10 mouse cellular contexts compared by ENCODE assay signal in the genomic region with DNA sequence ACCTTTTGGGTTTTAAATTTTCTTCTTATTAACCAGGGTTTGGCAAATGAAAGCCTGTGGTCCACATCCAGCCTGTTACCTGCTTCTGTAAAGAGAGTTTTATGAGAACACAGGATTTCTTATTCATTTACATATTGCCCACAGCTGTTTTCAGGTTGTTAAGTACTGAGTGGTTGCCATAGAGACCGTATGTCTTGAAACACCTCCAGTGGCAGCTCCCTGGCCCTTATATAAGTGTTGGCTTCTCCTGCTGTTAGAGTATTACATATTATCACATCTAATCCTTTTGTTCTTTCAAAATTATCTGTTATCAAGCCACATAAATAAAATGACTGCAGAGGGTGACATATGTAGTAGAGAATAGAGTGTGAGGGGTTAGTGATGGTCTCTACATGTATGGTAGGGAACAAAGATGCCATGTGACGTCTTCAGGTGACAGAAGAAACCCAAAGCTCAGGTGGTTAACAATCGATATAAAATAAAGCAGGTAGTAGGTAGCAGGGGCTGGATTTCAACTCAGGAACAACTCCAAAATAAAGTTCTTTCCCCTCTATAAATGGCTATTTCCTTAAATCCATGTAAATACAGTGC.
A peak's percentile ranks its signal among the peaks of the same experiment; 100 is the strongest.
DNase-seq lines count a peak whose midpoint lies in the region; ATAC-seq and TF ChIP-seq lines count a peak whose summit lies in the region.
"Had no signal": no experiment of that assay in that cellular context is flagged by ENCODE, and none has a peak within 500 bp of the region (broad histone marks: within the 10 kb centered on the region; RNA-seq: fewer than 3 reads in every experiment).

No protein-coding gene starts in this region.

- no peak for ATAC-seq in embryonic facial prominence, embryonic 11.5 days (replicated peaks; ENCODE audit: insufficient number of reproducible peaks, low FRiP score, low TSS enrichment, low read depth)
- ATAC-seq in hindbrain, embryonic 16.5 days, result peak; percentile 71
- ATAC-seq in granulocyte monocyte progenitor cell, adult 5-6 weeks (replicated peaks; ENCODE audit: poor library complexity, severe bottlenecking), result no peak

- in situ Hi-C loops in CH12.LX (cut with MboI; ENCODE audit: low pct_ligation_motif_present, low pct_unique_long_range_greater_than_20kb, low sequenced_read_pairs), result no loop called here

- dilution Hi-C loops in CH12.LX (cut with MboI; ENCODE audit: extremely low pct_ligation_motif_present, extremely low pct_unique_long_range_greater_than_20kb, low sequenced_read_pairs), result no loop called here

- no peak overlapping the region for H3K27ac ChIP-seq in embryonic facial prominence, embryonic 11.5 days (replicated peaks; ENCODE audit: low read depth, low read length)
- H3K27ac ChIP-seq in embryonic facial prominence, embryonic 10.5 days (replicated peaks), result no peak overlapping the region
- no peak overlapping the region for H3K27ac ChIP-seq in CH12.LX (ENCODE audit: insufficient read depth, low read depth)
- H3K27ac ChIP-seq in hindbrain, embryonic 16.5 days (ENCODE audit: low read depth, low read length), result no peak overlapping the region
- H3K27ac ChIP-seq: macrophage had no signal

- no peaks in the 10 kb centered on the region for H3K79me2 ChIP-seq in CH12.LX (replicated peaks; ENCODE audit: control insufficient read depth, extremely low read depth, insufficient read depth, poor library complexity, severe bottlenecking)

- H3K4me1 ChIP-seq in embryonic facial prominence, embryonic 11.5 days (ENCODE audit: control insufficient read depth, insufficient read depth, low read length), result no peaks in the 10 kb centered on the region
- H3K4me1 ChIP-seq in embryonic facial prominence, embryonic 10.5 days, result no peaks in the 10 kb centered on the region
- peaks cover 0 to 3% of the 10 kb centered on the region in 2 experiments; a peak in 2 of 4 replicates for H3K4me1 ChIP-seq in CH12.LX (ENCODE audit: control insufficient read depth in 1 of 2, insufficient read depth in 2 of 2)
- peaks cover 3% of the 10 kb centered on the region for H3K4me1 ChIP-seq in hindbrain, embryonic 16.5 days (ENCODE audit: control insufficient read depth, insufficient read depth, low read depth, low read length)

- WGBS in embryonic facial prominence, embryonic 11.5 days, result 86% methylated on average over 3 of the region's 3 CpGs
- WGBS in embryonic facial prominence, embryonic 10.5 days, result 89% methylated on average over 3 of the region's 3 CpGs
- WGBS in hindbrain, embryonic 16.5 days, result 68% methylated on average over 3 of the region's 3 CpGs

- no peak for TF ChIP-seq POLR2A in CH12.LX (IDR thresholded peaks at IDR 0.05; ENCODE audit: low read depth, low read length)

- no peaks in the 10 kb centered on the region for H3K9me3 ChIP-seq in embryonic facial prominence, embryonic 11.5 days (replicated peaks; ENCODE audit: control insufficient read depth, low read length)
- no peaks in the 10 kb centered on the region for H3K9me3 ChIP-seq in embryonic facial prominence, embryonic 10.5 days
- no peaks in the 10 kb centered on the region for H3K9me3 ChIP-seq in CH12.LX (replicated peaks; ENCODE audit: low read length)
- no peaks in the 10 kb centered on the region for H3K9me3 ChIP-seq in hindbrain, embryonic 16.5 days (ENCODE audit: control insufficient read depth, low read length)

- DNase-seq in embryonic facial prominence, embryonic 11.5 days (ENCODE audit: low spot score), result peak; percentile 15
- no peak for DNase-seq in embryonic facial prominence, embryonic 10.5 days (ENCODE audit: low spot score)
- peak; percentile 32 for DNase-seq in layer of hippocampus, adult 11-12 months (ENCODE audit: low spot score)
- DNase-seq in layer of hippocampus, postnatal 25 days (ENCODE audit: extremely low spot score in 1 of 2, low spot score in 1 of 2), result no peak
- DNase-seq in CH12.LX (ENCODE audit: extremely low read depth), result peak; percentile 8
- no peak for DNase-seq in ovary, adult 18-20 months (ENCODE audit: low spot score)
- DNase-seq: B cell, adult 2 months had no signal

- no peaks in the 10 kb centered on the region for H3K36me3 ChIP-seq in embryonic facial prominence, embryonic 11.5 days (replicated peaks; ENCODE audit: control insufficient read depth, insufficient read depth, low read depth, low read length)
- H3K36me3 ChIP-seq in embryonic facial prominence, embryonic 10.5 days (replicated peaks), result peaks cover 3% of the 10 kb centered on the region
- H3K36me3 ChIP-seq in CH12.LX (replicated peaks in 1 of 2; ENCODE audit: control insufficient read depth in 1 of 2, insufficient read depth in 1 of 2, low read length in 1 of 2), result peaks cover 10 to 58% of the 10 kb centered on the region in 2 experiments
- H3K36me3 ChIP-seq in hindbrain, embryonic 16.5 days (ENCODE audit: control insufficient read depth, insufficient read depth, low read length), result peaks cover 7% of the 10 kb centered on the region; the same call in 1 of the 2 replicates

- no peaks in the 10 kb centered on the region for H3K27me3 ChIP-seq in embryonic facial prominence, embryonic 11.5 days (ENCODE audit: control insufficient read depth, insufficient read depth, low read length)
- no peaks in the 10 kb centered on the region for H3K27me3 ChIP-seq in embryonic facial prominence, embryonic 10.5 days (replicated peaks; ENCODE audit: low read depth, poor library complexity, severe bottlenecking)
- H3K27me3 ChIP-seq in CH12.LX (replicated peaks), result no peaks in the 10 kb centered on the region
- no peaks in the 10 kb centered on the region for H3K27me3 ChIP-seq in hindbrain, embryonic 16.5 days (replicated peaks; ENCODE audit: control insufficient read depth, insufficient read depth, low read length)

- TF ChIP-seq CTCF in CH12.LX (conservative IDR thresholded peaks at IDR 0.05 in 1 of 2, IDR thresholded peaks at IDR 0.05 in 1 of 2; ENCODE audit: low read depth in 2 of 2, low read length in 2 of 2), result no peak

- no peak for TF ChIP-seq EP300 in CH12.LX (IDR thresholded peaks at IDR 0.05; ENCODE audit: low read length)

- no peak overlapping the region for H3K9ac ChIP-seq in embryonic facial prominence, embryonic 11.5 days (replicated peaks; ENCODE audit: low read length)
- no peak overlapping the region for H3K9ac ChIP-seq in CH12.LX (ENCODE audit: insufficient read depth, low read depth)
- no peak overlapping the region for H3K9ac ChIP-seq in hindbrain, embryonic 16.5 days (ENCODE audit: low read depth, low read length)

- H3K4me3 ChIP-seq in embryonic facial prominence, embryonic 11.5 days (ENCODE audit: low read depth, low read length), result no peak overlapping the region
- no peak overlapping the region for H3K4me3 ChIP-seq in embryonic facial prominence, embryonic 10.5 days
- no peak overlapping the region for H3K4me3 ChIP-seq in CH12.LX (replicated peaks in 1 of 3; ENCODE audit: low read depth in 2 of 3, low read length in 2 of 3, poor library complexity in 1 of 3)
- H3K4me3 ChIP-seq in hindbrain, embryonic 16.5 days (ENCODE audit: low read length), result no peak overlapping the region

- no peak for TF ChIP-seq RAD21 in CH12.LX (IDR thresholded peaks at IDR 0.05; ENCODE audit: low read depth, low read length)

- no peak overlapping the region for H3K4me2 ChIP-seq in embryonic facial prominence, embryonic 11.5 days (ENCODE audit: low read depth, low read length)
- H3K4me2 ChIP-seq in CH12.LX (ENCODE audit: insufficient read depth, low read depth, poor library complexity, severe bottlenecking), result no peak overlapping the region
- H3K4me2 ChIP-seq in hindbrain, embryonic 16.5 days (ENCODE audit: low read length), result no peak overlapping the region

TF ChIP-seq in CH12.LX, 34 proteins besides CTCF, POLR2A, EP300 and RAD21:
- no peak for TF ChIP-seq CHD1 (IDR thresholded peaks at IDR 0.05; ENCODE audit: low read depth, low read length)
- TF ChIP-seq KAT2A (IDR thresholded peaks at IDR 0.05; ENCODE audit: insufficient replicate concordance, low read length), result no peak
- TF ChIP-seq IRF4 (IDR thresholded peaks at IDR 0.05; ENCODE audit: low read depth, low read length), result no peak
TF ChIP-seq in CH12.LX: peak in this region for 0.

Comparison
In these comparisons a context has a peak if more than half of its experiments do, and no peak if none do; other contexts are left out.
1. DNase-seq: peak in embryonic facial prominence, embryonic 11.5 days (single experiment), layer of hippocampus, adult 11-12 months (single experiment) and CH12.LX (single experiment); none in embryonic facial prominence, embryonic 10.5 days (single experiment), layer of hippocampus, postnatal 25 days (0 of 2) and ovary, adult 18-20 months (single experiment).